Mouse (Mus musculus) hindbrain, embryonic 15.5 days (tissue): ENCODE measurements around the gene Zfp715. TPM values are rescaled to one million over a fixed set of nuclear protein-coding genes. Genes with fewer than 3 reads are reported as not detected.
A peak's percentile ranks its signal among the peaks of the same experiment; 100 is the strongest.
"Not testable (repeated sequence)": the region's sequence is repeated elsewhere in the genome, so short reads cannot be mapped to it uniquely, and the experiment has no call there.

Experiments
- ATAC-seq: fragments of 200-750 bp; cut with Nextera tagmentation; 2 replicates; pipeline ENCODE4 v1.8.0; 2017; ENCODE audit warnings: low read depth, moderate number of reproducible peaks, moderate TSS enrichment; ENCODE audit not compliant: low FRiP score
- H3K27ac ChIP-seq: fragments of 300-500 bp; sonication (generic); replicated peaks from 2 replicates; pipeline ENCODE4 v1.5.1; 2015; ENCODE audit warnings: mild to moderate bottlenecking, inconsistent platforms
- H3K27me3 ChIP-seq: fragments of 300-500 bp; sonication (generic); 2 replicates; pipeline ENCODE4 v1.6.1; 2015; ENCODE audit warnings: control low read depth, inconsistent platforms
- H3K36me3 ChIP-seq: fragments of 300-500 bp; sonication (generic); 2 replicates; pipeline ENCODE4 v1.6.1; 2015; ENCODE audit warnings: control low read depth, inconsistent platforms
- H3K4me1 ChIP-seq: fragments of 300-500 bp; sonication (generic); replicated peaks from 2 replicates; pipeline ENCODE4 v1.6.1; 2015; ENCODE audit warnings: control low read depth, inconsistent platforms
- H3K4me2 ChIP-seq: fragments of 300-500 bp; sonication (generic); 2 replicates; pipeline ENCODE4 v1.6.1; 2015; ENCODE audit warnings: moderate library complexity, mild to moderate bottlenecking, inconsistent platforms
- H3K4me3 ChIP-seq: fragments of 300-500 bp; sonication (generic); 2 replicates; pipeline ENCODE4 v1.5.1; 2015; ENCODE audit warnings: mild to moderate bottlenecking, inconsistent platforms
- H3K9ac ChIP-seq: fragments of 300-500 bp; sonication (generic); 2 replicates; pipeline ENCODE4 v1.6.1; 2015; ENCODE audit warnings: inconsistent platforms
- H3K9me3 ChIP-seq: fragments of 300-500 bp; sonication (generic); 2 replicates; pipeline ENCODE4 v1.6.1; 2016; ENCODE audit warnings: control low read depth, inconsistent platforms
- WGBS: fragments of 180-500 bp; shearing (Covaris S2); methylation state at CpG from one replicate; pipeline ENCODE4 v1.1.7; 2015; 5-methylcytosine and 5-hydroxymethylcytosine counted together
- polyA plus RNA-seq: library from polyadenylated mRNA; unstranded; fragments of >200 nt; fragmentation: Nextera tagmentation; extraction: Ambion mirVana; gene quantifications from 2 replicates; pipeline ENCODE4 v1.2.1, GENCODE M21; 2015

Gene Zfp715
- polyA plus RNA-seq, result 18.8 and 21.0 TPM in 2 replicates

GRCm38 (mm10) chr7:43313013-43313428 is at the start of gene Zfp715:
Gene Zfp715, minus strand, starts transcription at chr7:43313294.
- Histone ChIP-seq H3K4me2 (peak within 1 kb of the TSS; percentile 66), H3K4me3 (peak within 1 kb of the TSS; percentile 71), H3K27me3 (no peaks in the 10 kb centered on the region), H3K9me3 (no peaks in the 10 kb centered on the region), H3K9ac (peak within 1 kb of the TSS; percentile 88), H3K36me3 (peaks cover 22% of the 10 kb centered on the region), H3K4me1 (peaks cover 22% of the 10 kb centered on the region), H3K27ac (peak within 1 kb of the TSS; percentile 86)
- ATAC-seq, result peak; percentile 97
- WGBS, result under 1% methylated on average over 33 of the region's 33 CpGs

GRCm38 (mm10) chr7:43362021-43362420 is 48.9 kb upstream of the Zfp715 start:
- H3K4me1 ChIP-seq, result no peaks in the 10 kb centered on the region
- H3K4me3 ChIP-seq, result no peak overlapping the region
- H3K9me3 ChIP-seq, result no peaks in the 10 kb centered on the region
- no peaks in the 10 kb centered on the region for H3K27me3 ChIP-seq
- H3K4me2 ChIP-seq, result no peak overlapping the region
- H3K36me3 ChIP-seq, result no peaks in the 10 kb centered on the region
- ATAC-seq, result no peak
- no peak overlapping the region for H3K27ac ChIP-seq
- H3K9ac ChIP-seq, result no peak overlapping the region
- WGBS, result 83% methylated on average over 4 of the region's 4 CpGs

- Histone ChIP-seq H3K4me1 (no peaks in the 10 kb centered on the region), H3K9me3 (no peaks in the 10 kb centered on the region), H3K4me2 (no peak overlapping the region), H3K36me3 (no peaks in the 10 kb centered on the region), H3K9ac (no peak overlapping the region), H3K4me3 (no peak overlapping the region), H3K27ac (no peak overlapping the region), H3K27me3 (no peaks in the 10 kb centered on the region)
- WGBS, result 98% methylated on average over 1 of the region's 1 CpGs
- no peak for ATAC-seq
Observed at GRCm38 (mm10) chr7:43361442-43361841, 48.3 kb upstream of the Zfp715 start.

GRCm38 (mm10) chr7:43358556-43358955 is 45.5 kb upstream of the Zfp715 start:
- Histone ChIP-seq H3K9me3 (no peaks in the 10 kb centered on the region), H3K36me3 (no peaks in the 10 kb centered on the region), H3K4me3 (no peak overlapping the region), H3K27me3 (no peaks in the 10 kb centered on the region), H3K9ac (no peak overlapping the region), H3K4me1 (no peaks in the 10 kb centered on the region), H3K4me2 (no peak overlapping the region), H3K27ac (no peak overlapping the region)
- WGBS, result 94% methylated on average over 3 of the region's 3 CpGs
- no peak for ATAC-seq

GRCm38 (mm10) chr7:43354893-43355835 is 42.1 kb upstream of the Zfp715 start:
- no peaks in the 10 kb centered on the region for H3K36me3 ChIP-seq
- H3K4me2 ChIP-seq, result no peak overlapping the region
- no peak overlapping the region for H3K27ac ChIP-seq
- no peaks in the 10 kb centered on the region for H3K27me3 ChIP-seq
- H3K4me3 ChIP-seq, result no peak overlapping the region
- 9% methylated on average over 12 of the region's 12 CpGs for WGBS
- no peaks in the 10 kb centered on the region for H3K9me3 ChIP-seq
- H3K9ac ChIP-seq, result no peak overlapping the region
- ATAC-seq, result no peak
- H3K4me1 ChIP-seq, result no peaks in the 10 kb centered on the region

- no peaks in the 10 kb centered on the region for H3K27me3 ChIP-seq
- no peak overlapping the region for H3K4me3 ChIP-seq
- no peak for ATAC-seq
- 83% methylated on average over 4 of the region's 4 CpGs for WGBS
- no peak overlapping the region for H3K4me2 ChIP-seq
- H3K9me3 ChIP-seq, result no peaks in the 10 kb centered on the region
- H3K9ac ChIP-seq, result no peak overlapping the region
- H3K4me1 ChIP-seq, result no peaks in the 10 kb centered on the region
- H3K36me3 ChIP-seq, result no peaks in the 10 kb centered on the region
- H3K27ac ChIP-seq, result no peak overlapping the region
Observed at GRCm38 (mm10) chr7:43353758-43354157, 40.7 kb upstream of the Zfp715 start.

- no peak for ATAC-seq
- 90% methylated on average over 4 of the region's 4 CpGs for WGBS
- Histone ChIP-seq H3K36me3 (no peaks in the 10 kb centered on the region), H3K9ac (no peak overlapping the region), H3K4me3 (no peak overlapping the region), H3K27ac (no peak overlapping the region), H3K27me3 (no peaks in the 10 kb centered on the region), H3K4me2 (no peak overlapping the region), H3K4me1 (no peaks in the 10 kb centered on the region), H3K9me3 (no peaks in the 10 kb centered on the region)
Observed at GRCm38 (mm10) chr7:43353118-43353517, 40.0 kb upstream of the Zfp715 start.

GRCm38 (mm10) chr7:43351154-43351553 is 38.1 kb upstream of the Zfp715 start, which contains the start of gene Siglecf:
Gene Siglecf, plus strand, starts transcription at chr7:43351341.
- no peak within 1 kb of the TSS for H3K4me3 ChIP-seq
- H3K9ac ChIP-seq, result no peak within 1 kb of the TSS
- H3K4me1 ChIP-seq, result no peaks in the 10 kb centered on the region
- no peaks in the 10 kb centered on the region for H3K27me3 ChIP-seq
- H3K27ac ChIP-seq, result no peak within 1 kb of the TSS
- no peak for ATAC-seq
- H3K4me2 ChIP-seq, result no peak within 1 kb of the TSS
- WGBS, result 65% methylated on average over 3 of the region's 3 CpGs
- no peaks in the 10 kb centered on the region for H3K9me3 ChIP-seq
- no peaks in the 10 kb centered on the region for H3K36me3 ChIP-seq

- not testable (repeated sequence) for H3K9me3 ChIP-seq, H3K4me1 ChIP-seq, H3K27me3 ChIP-seq, H3K27ac ChIP-seq, H3K9ac ChIP-seq, ATAC-seq, H3K4me3 ChIP-seq, H3K4me2 ChIP-seq, H3K36me3 ChIP-seq
- 75% methylated on average over 5 of the region's 5 CpGs for WGBS
Observed at GRCm38 (mm10) chr7:43349623-43350022, 36.5 kb upstream of the Zfp715 start.

GRCm38 (mm10) chr7:43346571-43346970 is 33.5 kb upstream of the Zfp715 start:
- Histone ChIP-seq H3K36me3 (no peaks in the 10 kb centered on the region), H3K4me3 (no peak overlapping the region), H3K9ac (no peak overlapping the region), H3K27me3 (no peaks in the 10 kb centered on the region), H3K4me1 (no peaks in the 10 kb centered on the region), H3K4me2 (no peak overlapping the region), H3K27ac (no peak overlapping the region), H3K9me3 (no peaks in the 10 kb centered on the region)
- no peak for ATAC-seq
- 60% methylated on average over 1 of the region's 1 CpGs for WGBS

- H3K9ac ChIP-seq, result no peak overlapping the region
- no peaks in the 10 kb centered on the region for H3K27me3 ChIP-seq
- H3K4me1 ChIP-seq, result no peaks in the 10 kb centered on the region
- WGBS, result 72% methylated on average over 4 of the region's 4 CpGs
- no peaks in the 10 kb centered on the region for H3K9me3 ChIP-seq
- no peak overlapping the region for H3K4me3 ChIP-seq
- no peak overlapping the region for H3K27ac ChIP-seq
- no peaks in the 10 kb centered on the region for H3K36me3 ChIP-seq
- ATAC-seq, result no peak
- no peak overlapping the region for H3K4me2 ChIP-seq
Observed at GRCm38 (mm10) chr7:43346148-43346547, 33.1 kb upstream of the Zfp715 start.

GRCm38 (mm10) chr7:43344491-43344890 is 31.4 kb upstream of the Zfp715 start:
- Histone ChIP-seq H3K36me3 (no peaks in the 10 kb centered on the region), H3K4me2 (no peak overlapping the region), H3K9me3 (no peaks in the 10 kb centered on the region), H3K4me1 (no peaks in the 10 kb centered on the region), H3K9ac (no peak overlapping the region), H3K4me3 (no peak overlapping the region), H3K27ac (no peak overlapping the region), H3K27me3 (no peaks in the 10 kb centered on the region)
- no peak for ATAC-seq
- 77% methylated on average over 4 of the region's 4 CpGs for WGBS
